Mouse (Mus musculus) cerebellum, adult 9-11 months (tissue): ENCODE data around the gene Cyp17a1.

ENCODE experiments used
- DNase-seq: peaks from one replicate; pipeline ENCODE4 v3.0.0; 2022

Cyp17a1 gene

DNA sequence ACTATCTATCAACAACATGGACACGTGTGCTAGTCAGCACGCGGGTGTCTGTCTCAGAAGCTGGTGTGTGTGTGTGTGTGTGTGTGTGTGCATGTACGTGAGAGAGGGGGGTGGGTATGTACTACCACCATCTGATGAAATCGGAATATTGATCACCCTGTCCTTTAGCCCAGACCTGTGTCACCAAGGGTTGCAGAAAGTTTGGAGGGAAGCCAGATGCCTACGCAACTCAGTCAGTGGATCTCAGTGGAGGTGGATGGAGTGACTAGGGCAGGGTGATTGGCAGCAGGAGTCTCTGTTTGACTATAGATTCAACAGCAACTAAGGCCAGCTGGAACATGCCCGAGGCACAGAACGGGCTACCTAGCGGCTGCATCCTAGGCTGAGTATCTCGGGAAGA, 4.7 kb downstream of the Cyp17a1 start:
- DNase-seq = no peak

- DNase-seq = no peak
Measured at GRCm38 (mm10) chr19:46667300-46667699, 5.7 kb downstream of the Cyp17a1 start.

GRCm38 (mm10) chr19:46665474-46665873, 7.5 kb downstream of the Cyp17a1 start:
- DNase-seq = no peak

- DNase-seq = no peak
Measured at GRCm38 (mm10) chr19:46662784-46663183, 10.2 kb downstream of the Cyp17a1 start.

- DNase-seq = no peak
Measured at GRCm38 (mm10) chr19:46662214-46662613, 10.8 kb downstream of the Cyp17a1 start.

DNA sequence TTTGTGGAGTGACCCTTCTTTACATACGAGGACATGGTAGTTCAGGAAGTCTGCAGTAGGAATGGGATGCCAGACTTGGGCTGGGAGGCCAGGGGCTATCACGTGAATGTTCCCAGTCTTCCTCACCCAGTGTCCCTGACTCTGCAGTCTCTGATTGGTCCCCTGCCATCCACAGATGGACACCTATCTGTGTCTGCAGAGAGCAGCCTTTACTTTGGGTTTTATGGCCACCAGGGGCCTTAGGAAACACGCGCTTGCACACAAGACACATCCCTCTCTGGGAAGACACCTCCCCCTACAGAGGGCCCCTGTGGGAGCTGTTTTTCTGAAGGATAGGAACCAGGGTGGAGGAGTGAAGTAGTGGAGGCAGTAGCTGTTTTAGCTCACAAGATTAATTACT, 11.5 kb downstream of the Cyp17a1 start:
- DNase-seq = no peak

DNA sequence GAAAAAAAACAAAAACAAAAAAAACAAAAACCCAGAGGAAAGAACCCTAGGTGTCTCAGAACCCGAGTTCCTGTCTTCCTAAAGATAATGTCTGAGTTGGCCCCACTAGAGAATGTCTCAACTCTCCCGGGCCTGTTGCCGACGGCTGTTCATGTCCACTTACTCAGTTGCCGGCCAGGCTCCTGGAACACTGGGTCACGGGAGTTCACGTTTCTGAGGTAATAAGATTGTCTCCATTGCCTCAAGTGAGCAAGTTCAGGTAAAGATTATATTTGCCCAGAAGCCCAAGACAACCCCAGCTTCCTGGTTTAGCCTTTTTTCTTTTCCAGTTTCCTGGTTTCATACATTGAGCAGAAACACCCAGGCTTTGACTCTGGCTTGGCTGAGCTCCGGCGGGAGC, 14.1 kb downstream of the Cyp17a1 start:
- DNase-seq = no peak

DNA sequence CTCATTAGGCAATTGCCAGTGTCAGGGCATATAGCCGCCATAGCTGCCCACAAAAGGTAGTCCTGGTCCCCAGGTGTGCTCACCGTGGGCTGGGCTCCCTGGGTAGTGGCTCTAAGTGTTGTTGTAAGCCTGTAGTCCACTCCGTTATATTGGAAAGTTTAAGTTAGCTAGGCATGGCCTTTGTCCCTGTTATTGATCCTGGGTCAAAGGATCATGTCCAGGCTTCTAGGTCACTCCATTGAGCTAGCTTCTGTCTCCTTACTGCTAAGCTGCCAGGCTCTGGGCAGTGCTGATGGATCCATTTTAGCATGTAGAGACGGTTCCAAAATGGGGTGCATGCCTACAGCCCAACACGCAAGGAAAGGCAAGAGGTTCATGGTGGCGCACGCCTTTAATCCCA, 14.6 kb downstream of the Cyp17a1 start:
- no peak for DNase-seq

- DNase-seq = no peak
Measured at GRCm38 (mm10) chr19:46657339-46658020, 15.5 kb downstream of the Cyp17a1 start.

- DNase-seq = no peak
Measured at GRCm38 (mm10) chr19:46656151-46656840, 16.7 kb downstream of the Cyp17a1 start.

GRCm38 (mm10) chr19:46655626-46656025, 17.3 kb downstream of the Cyp17a1 start:
- DNase-seq = no peak

- DNase-seq = no peak
Measured at GRCm38 (mm10) chr19:46653616-46654235, 19.2 kb downstream of the Cyp17a1 start.

GRCm38 (mm10) chr19:46653188-46653587, 19.8 kb downstream of the Cyp17a1 start:
- no peak for DNase-seq

GRCm38 (mm10) chr19:46648565-46648964, 24.4 kb downstream of the Cyp17a1 start:
- no peak for DNase-seq

DNA sequence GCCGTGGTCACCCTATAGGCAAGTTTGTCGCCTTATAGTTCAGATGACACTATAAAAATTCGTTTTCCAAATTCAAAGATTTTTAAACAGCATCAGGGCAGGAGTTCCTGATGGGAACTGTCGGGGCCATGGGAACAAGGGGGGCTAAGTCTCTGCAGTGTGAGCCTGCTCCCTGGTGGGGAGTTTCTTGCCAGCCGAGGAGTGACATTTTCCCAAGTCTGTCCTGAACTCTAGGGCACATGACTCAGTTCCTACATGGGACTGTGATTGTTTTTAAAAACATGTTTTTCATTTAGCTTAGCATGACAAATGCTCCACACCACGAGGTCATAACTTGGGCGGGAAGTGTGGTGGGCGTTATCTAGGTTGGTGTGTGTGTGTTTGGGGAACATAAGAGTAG, 25.1 kb downstream of the Cyp17a1 start:
- DNase-seq = no peak

DNA sequence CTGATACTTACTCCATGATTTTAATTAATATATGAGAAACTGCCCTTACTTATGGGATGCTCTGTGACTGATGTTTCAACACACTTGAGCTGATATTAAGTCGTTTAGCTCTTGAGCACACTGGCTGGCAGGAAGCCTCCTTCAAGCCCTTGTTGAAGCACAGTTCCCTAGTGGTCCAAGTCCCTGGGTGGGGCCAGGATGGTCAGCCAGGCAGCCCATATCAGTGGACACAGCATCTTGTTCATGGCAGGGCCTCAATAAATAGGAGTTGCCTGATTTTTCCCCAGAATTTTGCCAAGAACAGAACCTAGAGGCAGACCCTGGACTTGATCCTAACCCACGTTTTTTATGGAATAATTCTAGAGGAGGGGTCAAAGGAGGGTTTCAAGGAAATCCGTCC, 25.7 kb downstream of the Cyp17a1 start:
- no peak for DNase-seq

- DNase-seq = no peak
Measured at GRCm38 (mm10) chr19:46646041-46646481, 26.9 kb downstream of the Cyp17a1 start.

DNA sequence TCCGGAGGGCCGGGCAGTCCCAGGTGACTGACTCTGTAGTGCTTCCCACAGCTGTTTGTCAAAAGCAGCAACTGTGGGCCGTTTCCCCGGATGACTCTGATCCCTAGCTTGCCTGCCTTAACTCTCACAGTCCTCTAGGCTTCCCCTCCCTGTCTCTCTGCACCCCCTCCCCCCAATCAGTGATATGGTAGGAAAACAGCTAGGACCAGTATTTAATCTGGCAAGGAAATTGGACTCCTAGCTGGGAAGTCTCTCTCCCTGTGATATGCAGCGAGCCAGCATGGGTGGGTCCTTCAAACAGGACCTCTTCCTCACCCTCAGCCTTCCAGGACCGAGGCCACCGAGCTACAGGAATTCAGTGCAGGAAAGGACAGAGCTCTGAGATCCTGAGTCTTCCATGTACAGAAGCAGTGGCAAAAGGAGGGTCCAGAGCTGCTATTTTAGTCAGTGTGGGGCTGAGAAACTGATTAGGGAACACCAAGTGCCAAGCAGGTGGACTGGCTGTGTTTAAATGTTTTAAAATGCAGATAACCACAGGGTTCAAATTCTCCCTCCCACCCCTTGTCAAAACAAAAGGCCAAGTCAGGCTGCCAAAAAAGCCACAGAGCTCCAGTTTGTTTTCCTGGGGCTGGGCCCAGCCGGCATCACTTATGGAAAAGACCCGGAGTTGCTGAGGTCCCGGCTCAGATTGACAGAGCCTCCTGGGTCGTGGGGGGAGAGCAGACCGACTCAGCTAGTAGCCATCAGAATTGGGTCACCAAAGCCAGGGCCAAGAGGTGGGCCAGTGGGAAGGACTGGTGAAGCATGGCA, 28.0 kb downstream of the Cyp17a1 start:
- DNase-seq = no peak

DNA sequence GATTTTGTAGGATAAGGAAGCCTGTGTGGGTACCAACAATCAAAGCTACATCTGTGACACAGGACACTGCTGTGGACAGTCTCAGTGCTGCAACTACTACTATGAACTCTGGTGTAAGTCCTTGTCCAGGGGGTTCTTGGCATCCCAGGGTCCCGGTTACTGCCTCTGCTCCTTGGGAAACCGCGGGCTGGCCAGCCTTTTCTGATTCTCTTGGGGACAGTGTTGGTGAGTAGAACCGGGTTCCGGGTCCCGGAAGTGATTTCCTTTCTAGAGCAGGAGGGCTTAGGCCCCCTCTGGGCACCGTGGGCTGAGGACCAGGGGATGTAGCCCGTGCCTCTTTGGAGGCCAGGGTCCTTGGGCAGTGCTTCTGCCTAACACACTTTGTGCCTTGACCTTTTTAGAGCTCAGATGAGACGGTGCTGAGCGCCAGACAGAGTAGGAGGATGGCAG, 28.6 kb downstream of the Cyp17a1 start:
- no peak for DNase-seq

DNA sequence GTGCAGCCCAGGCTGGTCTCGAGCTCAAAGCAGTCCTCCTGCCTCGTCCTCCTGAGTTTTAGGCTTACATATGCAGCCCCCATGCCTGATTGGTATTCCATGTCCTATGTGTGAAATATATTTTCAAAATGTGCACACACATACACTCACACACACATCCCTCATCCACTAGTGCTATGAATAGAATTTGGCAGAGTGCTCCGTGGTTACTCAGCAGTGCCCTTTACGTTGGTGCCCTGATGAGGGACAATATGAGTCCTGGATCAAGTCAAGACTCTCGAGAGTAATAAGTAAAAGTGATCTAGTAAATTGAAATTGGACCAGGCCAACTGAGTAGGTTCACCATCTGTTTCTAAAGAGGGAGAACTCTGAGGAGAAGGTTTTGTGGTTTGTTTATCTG, 29.7 kb downstream of the Cyp17a1 start:
- DNase-seq = no peak

DNA sequence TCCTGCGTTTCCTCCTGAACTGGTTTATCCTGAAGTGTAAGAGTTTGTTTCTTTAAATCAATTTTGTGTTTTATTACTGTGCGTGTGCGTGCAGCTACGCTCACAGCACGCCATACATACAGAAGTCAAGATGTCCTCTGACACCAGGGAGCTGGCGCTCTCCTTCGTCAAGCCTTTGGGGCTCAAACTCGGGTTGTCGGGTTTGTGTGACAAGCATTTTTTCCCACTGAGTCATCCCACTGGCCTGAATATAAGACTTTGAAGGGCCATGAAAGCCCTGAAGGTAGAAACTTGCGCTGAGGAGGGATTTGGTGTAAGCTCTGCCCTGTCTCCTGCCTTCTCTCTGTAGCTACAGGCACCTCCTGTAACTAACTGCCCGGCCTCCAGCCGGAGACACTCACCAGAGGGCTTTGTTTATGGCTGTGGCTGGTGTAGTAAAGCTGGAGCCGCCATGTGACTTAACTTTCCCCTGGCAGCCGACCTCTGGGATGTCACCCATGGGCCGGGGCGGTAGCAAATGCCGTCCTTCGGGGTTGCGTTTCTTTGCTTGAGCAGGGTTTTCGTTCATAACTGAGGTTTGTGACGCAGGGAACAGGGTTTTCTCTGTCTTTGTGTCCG, 30.7 kb downstream of the Cyp17a1 start:
- no peak for DNase-seq

DNA sequence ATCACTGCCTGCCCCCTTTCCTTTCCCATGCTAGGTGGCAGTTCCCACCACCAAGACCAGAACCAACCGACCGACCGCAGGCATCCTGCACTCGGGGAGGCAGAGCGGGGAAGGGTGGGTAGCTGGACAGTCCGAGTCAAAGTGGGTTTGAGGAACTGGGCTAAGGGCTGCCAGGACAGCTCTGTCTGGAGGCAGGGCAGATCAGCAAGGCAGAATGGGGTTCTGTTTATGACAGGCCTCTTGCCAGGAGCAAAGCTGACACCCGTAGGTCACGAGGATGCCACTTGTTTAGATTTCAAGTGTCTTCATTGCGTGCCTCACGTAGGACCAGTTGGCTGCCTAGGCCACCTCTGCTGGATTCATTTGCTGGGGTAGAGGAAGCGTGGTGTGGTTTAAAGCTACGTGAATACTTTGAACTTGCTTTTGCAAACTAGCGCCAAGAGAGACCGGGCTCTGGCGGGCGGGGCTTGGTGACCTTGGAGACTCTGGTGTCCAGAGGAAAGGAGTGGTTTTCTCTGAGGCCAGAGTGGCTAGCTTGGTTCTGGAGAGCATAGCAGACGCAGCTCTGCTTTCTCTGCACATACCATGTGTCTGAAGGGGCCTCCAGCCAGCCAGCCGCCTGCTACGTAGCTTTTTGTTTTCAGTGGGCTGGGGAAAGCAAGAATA, 31.4 kb downstream of the Cyp17a1 start:
- no peak for DNase-seq
